Mouse (Mus musculus) lung, adult 2 months (tissue): Measurements from ENCODE around the gene Serpina3b.

ENCODE experiments used
- CTCF ChIP-seq: fragments of 200-500 bp; IDR thresholded peaks from 2 replicates; pipeline ENCODE4 v1.5.1; 2011; ENCODE audit warnings: mild to moderate bottlenecking, low read length, control low read depth; ENCODE audit not compliant: insufficient read depth
- POLR2A ChIP-seq: fragments of 200-500 bp; IDR thresholded peaks from 2 replicates; pipeline ENCODE4 v1.6.1; 2011; ENCODE audit warnings: low read depth, mild to moderate bottlenecking, control low read depth, low read length, borderline replicate concordance; ENCODE audit errors: extremely low read depth

DNA sequence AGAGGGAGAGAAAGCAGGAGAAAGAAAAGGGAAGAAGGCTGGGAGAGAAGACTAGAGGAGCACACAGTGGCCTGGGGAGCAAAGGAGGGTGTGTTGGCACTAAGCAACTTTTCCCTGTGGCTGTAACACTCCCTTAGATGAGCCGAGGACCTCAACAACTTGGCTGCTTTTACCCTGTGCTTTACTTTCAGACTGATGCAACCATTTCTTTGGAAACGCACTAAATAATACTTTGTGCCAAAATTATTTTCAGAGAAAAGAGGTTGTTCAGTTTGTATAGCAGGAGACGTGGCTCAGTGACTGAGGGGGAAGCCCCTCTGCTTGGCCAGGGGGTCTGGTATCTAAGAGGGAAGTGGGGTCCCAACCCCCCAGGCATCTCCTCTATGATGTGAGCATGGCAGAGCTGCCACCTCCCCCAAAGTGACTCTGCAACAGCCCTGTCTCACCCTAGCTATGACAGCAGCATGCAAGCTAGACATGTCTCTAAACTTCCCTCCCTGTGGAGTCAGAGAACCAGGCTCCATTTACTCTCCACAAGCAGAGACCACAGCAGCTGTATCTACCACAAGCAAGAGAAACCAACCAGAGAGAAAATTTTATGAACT, 25.3 kb downstream of the Serpina3b start:
- TF ChIP-seq POLR2A (no peak), CTCF (no peak)
